In genomic region chr15:11317077-11317476, GRCm38 (mm10) we compare ENCODE assay signal across 21 mouse cellular contexts.
DNase-seq lines count a peak whose midpoint lies in the region; ATAC-seq lines count a peak whose summit lies in the region.
"Had no signal": no experiment of that assay in that cellular context is flagged by ENCODE, and none has a peak within 500 bp of the region (broad histone marks: within the 10 kb centered on the region; RNA-seq: fewer than 3 reads in every experiment).

No protein-coding gene starts in this region.

- no peaks in the 10 kb centered on the region for H3K9me3 ChIP-seq in embryonic facial prominence, embryonic 14.5 days (ENCODE audit: control insufficient read depth, low read length)
- H3K9me3 ChIP-seq in embryonic facial prominence, embryonic 10.5 days = no peaks in the 10 kb centered on the region
- H3K9me3 ChIP-seq in kidney, embryonic 14.5 days (ENCODE audit: control insufficient read depth, low read length) = no peaks in the 10 kb centered on the region
- no peaks in the 10 kb centered on the region for H3K9me3 ChIP-seq in midbrain, embryonic 11.5 days (ENCODE audit: control insufficient read depth, low read length)
- H3K9me3 ChIP-seq in midbrain, embryonic 14.5 days (ENCODE audit: control insufficient read depth, low read length) = no peaks in the 10 kb centered on the region
- no peaks in the 10 kb centered on the region for H3K9me3 ChIP-seq in embryonic facial prominence, embryonic 15.5 days (replicated peaks)
- H3K9me3 ChIP-seq: forebrain, embryonic 12.5 days; G1E; heart, embryonic 15.5 days; hindbrain, embryonic 15.5 days had no signal

- H3K27me3 ChIP-seq in embryonic facial prominence, embryonic 14.5 days (replicated peaks; ENCODE audit: control insufficient read depth, insufficient read depth, low read length) = no peaks in the 10 kb centered on the region
- no peaks in the 10 kb centered on the region for H3K27me3 ChIP-seq in embryonic facial prominence, embryonic 10.5 days (replicated peaks; ENCODE audit: low read depth, poor library complexity, severe bottlenecking)
- H3K27me3 ChIP-seq in kidney, embryonic 14.5 days (ENCODE audit: control insufficient read depth, insufficient read depth, low read length) = no peaks in the 10 kb centered on the region
- no peaks in the 10 kb centered on the region for H3K27me3 ChIP-seq in midbrain, embryonic 11.5 days (ENCODE audit: control insufficient read depth, insufficient read depth, low read length)
- no peaks in the 10 kb centered on the region for H3K27me3 ChIP-seq in midbrain, embryonic 14.5 days (ENCODE audit: control insufficient read depth, insufficient read depth, low read length)
- no peaks in the 10 kb centered on the region for H3K27me3 ChIP-seq in embryonic facial prominence, embryonic 15.5 days
- H3K27me3 ChIP-seq: forebrain, embryonic 12.5 days; heart, embryonic 15.5 days; hindbrain, embryonic 15.5 days had no signal

- no peak for DNase-seq in embryonic facial prominence, embryonic 14.5 days (ENCODE audit: low spot score)
- DNase-seq in embryonic facial prominence, embryonic 10.5 days (ENCODE audit: low spot score) = no peak
- DNase-seq in kidney, postnatal 36 days = no peak
- DNase-seq in midbrain, embryonic 11.5 days (ENCODE audit: low spot score, missing footprints) = no peak
- no peak for DNase-seq in midbrain, embryonic 14.5 days
- DNase-seq: adrenal gland, adult 8-10 months; adrenal gland, postnatal 36 days; B cell, adult 2 months; cerebellum, adult 2 months; cerebellum, postnatal 10 days; gastrocnemius, postnatal 10 days; heart, adult 18-20 months; heart, postnatal 14 days had no signal

- peak; percentile 26; the same call in 1 of the 2 replicates for ATAC-seq in embryonic facial prominence, embryonic 14.5 days (ENCODE audit: low read depth)
- ATAC-seq in kidney, embryonic 14.5 days (ENCODE audit: low FRiP score, low TSS enrichment) = peak; percentile 78; the same call in 1 of the 2 replicates
- ATAC-seq in midbrain, embryonic 11.5 days (ENCODE audit: low FRiP score) = peak; percentile 52; the same call in 1 of the 2 replicates
- ATAC-seq in midbrain, embryonic 14.5 days (ENCODE audit: low FRiP score, low TSS enrichment) = no peak
- 0 out of 2 replicates have a peak, but pooled peaks have one; percentile 39 for ATAC-seq in embryonic facial prominence, embryonic 15.5 days (ENCODE audit: insufficient number of reproducible peaks, low FRiP score, low TSS enrichment, low read depth)
- ATAC-seq: CD4-positive, CD25-positive, alpha-beta regulatory T cell, adult 4 months had no signal

- no peak overlapping the region for H3K4me2 ChIP-seq in embryonic facial prominence, embryonic 14.5 days (ENCODE audit: low read depth, low read length)
- H3K4me2 ChIP-seq in kidney, embryonic 14.5 days (replicated peaks; ENCODE audit: low read depth, low read length) = no peak overlapping the region
- H3K4me2 ChIP-seq in midbrain, embryonic 11.5 days = no peak overlapping the region
- H3K4me2 ChIP-seq in midbrain, embryonic 14.5 days (ENCODE audit: low read length) = no peak overlapping the region
- no peak overlapping the region for H3K4me2 ChIP-seq in embryonic facial prominence, embryonic 15.5 days (replicated peaks)
- H3K4me2 ChIP-seq: forebrain, embryonic 12.5 days; heart, embryonic 11.5 days; heart, embryonic 15.5 days; hindbrain, embryonic 15.5 days had no signal

- no peaks in the 10 kb centered on the region for H3K4me1 ChIP-seq in embryonic facial prominence, embryonic 14.5 days (ENCODE audit: control insufficient read depth, insufficient read depth, low read length)
- peaks cover 13% of the 10 kb centered on the region for H3K4me1 ChIP-seq in embryonic facial prominence, embryonic 10.5 days
- no peaks in the 10 kb centered on the region; the same call in 1 of the 2 replicates for H3K4me1 ChIP-seq in kidney, embryonic 14.5 days (ENCODE audit: control insufficient read depth, insufficient read depth, low read length)
- H3K4me1 ChIP-seq in midbrain, embryonic 11.5 days (ENCODE audit: control insufficient read depth, insufficient read depth, low read length) = no peaks in the 10 kb centered on the region
- no peaks in the 10 kb centered on the region for H3K4me1 ChIP-seq in midbrain, embryonic 14.5 days (ENCODE audit: control insufficient read depth, insufficient read depth, low read length)
- H3K4me1 ChIP-seq in embryonic facial prominence, embryonic 15.5 days = no peaks in the 10 kb centered on the region
- H3K4me1 ChIP-seq: forebrain, embryonic 12.5 days; hindbrain, embryonic 15.5 days had no signal

- H3K36me3 ChIP-seq in embryonic facial prominence, embryonic 14.5 days (ENCODE audit: control insufficient read depth, insufficient read depth, low read length) = no peaks in the 10 kb centered on the region
- no peaks in the 10 kb centered on the region for H3K36me3 ChIP-seq in embryonic facial prominence, embryonic 10.5 days (replicated peaks)
- H3K36me3 ChIP-seq in kidney, embryonic 14.5 days (ENCODE audit: control insufficient read depth, insufficient read depth, low read length) = no peaks in the 10 kb centered on the region
- no peaks in the 10 kb centered on the region for H3K36me3 ChIP-seq in midbrain, embryonic 11.5 days (ENCODE audit: control insufficient read depth, insufficient read depth, low read length)
- H3K36me3 ChIP-seq in midbrain, embryonic 14.5 days (ENCODE audit: control insufficient read depth, insufficient read depth, low read length) = no peaks in the 10 kb centered on the region
- no peaks in the 10 kb centered on the region for H3K36me3 ChIP-seq in embryonic facial prominence, embryonic 15.5 days
- H3K36me3 ChIP-seq: forebrain, embryonic 12.5 days; G1E; heart, embryonic 15.5 days; hindbrain, embryonic 15.5 days had no signal

- no peak overlapping the region for H3K27ac ChIP-seq in embryonic facial prominence, embryonic 14.5 days (replicated peaks; ENCODE audit: low read depth, low read length)
- H3K27ac ChIP-seq in embryonic facial prominence, embryonic 10.5 days (replicated peaks) = no peak overlapping the region
- H3K27ac ChIP-seq in kidney, embryonic 14.5 days (ENCODE audit: low read depth, low read length) = no peak overlapping the region
- H3K27ac ChIP-seq in midbrain, embryonic 11.5 days (ENCODE audit: low read depth, low read length) = no peak overlapping the region
- no peak overlapping the region for H3K27ac ChIP-seq in midbrain, embryonic 14.5 days (replicated peaks; ENCODE audit: low read depth, low read length)
- H3K27ac ChIP-seq in embryonic facial prominence, embryonic 15.5 days (replicated peaks) = no peak overlapping the region
- H3K27ac ChIP-seq: forebrain, embryonic 12.5 days; heart, embryonic 15.5 days; hindbrain, embryonic 15.5 days had no signal

- WGBS in embryonic facial prominence, embryonic 14.5 days = 36% methylated on average over 3 of the region's 3 CpGs
- WGBS in embryonic facial prominence, embryonic 10.5 days = 44% methylated on average over 3 of the region's 3 CpGs
- 24% methylated on average over 3 of the region's 3 CpGs for WGBS in kidney, embryonic 14.5 days
- 68% methylated on average over 3 of the region's 3 CpGs for WGBS in midbrain, embryonic 11.5 days
- 74% methylated on average over 3 of the region's 3 CpGs for WGBS in midbrain, embryonic 14.5 days
- 52% methylated on average over 3 of the region's 3 CpGs for WGBS in embryonic facial prominence, embryonic 15.5 days

- H3K9ac ChIP-seq in embryonic facial prominence, embryonic 14.5 days (ENCODE audit: low read depth, low read length) = no peak overlapping the region
- H3K9ac ChIP-seq in kidney, embryonic 14.5 days (ENCODE audit: low read depth, low read length) = no peak overlapping the region
- no peak overlapping the region for H3K9ac ChIP-seq in midbrain, embryonic 11.5 days (ENCODE audit: low read length)
- no peak overlapping the region for H3K9ac ChIP-seq in midbrain, embryonic 14.5 days (replicated peaks; ENCODE audit: low read length)
- no peak overlapping the region for H3K9ac ChIP-seq in embryonic facial prominence, embryonic 15.5 days
- H3K9ac ChIP-seq: forebrain, embryonic 12.5 days; heart, embryonic 15.5 days; hindbrain, embryonic 15.5 days had no signal

- no peak overlapping the region for H3K4me3 ChIP-seq in embryonic facial prominence, embryonic 14.5 days (ENCODE audit: low read depth, low read length)
- H3K4me3 ChIP-seq in embryonic facial prominence, embryonic 10.5 days = no peak overlapping the region
- H3K4me3 ChIP-seq in kidney, embryonic 14.5 days (ENCODE audit: low read length) = no peak overlapping the region
- H3K4me3 ChIP-seq in midbrain, embryonic 11.5 days (ENCODE audit: low read depth, low read length) = no peak overlapping the region
- H3K4me3 ChIP-seq in midbrain, embryonic 14.5 days (replicated peaks; ENCODE audit: low read depth, low read length) = no peak overlapping the region
- H3K4me3 ChIP-seq in embryonic facial prominence, embryonic 15.5 days (replicated peaks) = no peak overlapping the region
- H3K4me3 ChIP-seq: forebrain, embryonic 12.5 days; heart, embryonic 15.5 days; hindbrain, embryonic 15.5 days had no signal
